Mouse (Mus musculus): ENCODE measurements around the gene Nek11. TPM values are rescaled to one million over a fixed set of nuclear protein-coding genes. Genes with fewer than 3 reads are reported as not detected.

Gene Nek11
- polyA plus RNA-seq, 2 experiments: 0.13 to 0.14 TPM

DNA sequence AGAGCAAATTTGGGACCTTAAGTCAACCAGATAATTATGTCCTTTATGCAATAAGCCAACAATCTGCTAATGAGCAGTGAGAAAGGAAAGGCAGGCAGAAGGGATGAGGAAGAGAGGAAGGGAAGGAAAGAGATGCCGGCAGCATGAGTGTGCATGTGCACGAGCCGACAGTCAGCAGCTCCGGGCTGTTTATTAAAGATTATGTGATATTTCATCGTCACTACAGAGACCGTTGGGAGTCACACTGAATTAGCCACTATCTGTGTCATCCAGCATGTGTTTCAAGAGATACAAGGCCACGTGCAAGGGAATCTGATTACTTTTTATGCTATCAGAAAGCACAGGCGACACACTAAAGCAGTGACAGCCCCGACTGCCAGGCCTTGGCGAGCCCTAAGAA lies 73.5 kb downstream of the Nek11 start:
- no peak overlapping the region for H3K4me2 ChIP-seq (replicated peaks; ENCODE audit: low read depth, low read length, severe bottlenecking)
- 88% methylated on average over 10 of the region's 10 CpGs for WGBS
- H3K9ac ChIP-seq (ENCODE audit: low read depth, low read length, severe bottlenecking): no peak overlapping the region
- H3K4me1 ChIP-seq (ENCODE audit: control insufficient read depth, insufficient read depth, low read length): no peaks in the 10 kb centered on the region
- no peak overlapping the region for H3K27ac ChIP-seq (replicated peaks; ENCODE audit: low read depth, low read length)
- no peak overlapping the region for H3K4me3 ChIP-seq (replicated peaks; ENCODE audit: low read length)
- H3K36me3 ChIP-seq (ENCODE audit: control insufficient read depth, insufficient read depth, low read length): no peaks in the 10 kb centered on the region
- H3K27me3 ChIP-seq (ENCODE audit: control insufficient read depth, insufficient read depth, low read length): no peaks in the 10 kb centered on the region
- TF ChIP-seq POLR2A (IDR thresholded peaks at IDR 0.05; ENCODE audit: borderline replicate concordance, extremely low read depth, insufficient read depth, insufficient read length): no peak
- ATAC-seq (ENCODE audit: low FRiP score, low read depth) (no peak), DNase-seq (ENCODE audit: low spot score) (no peak)
- no peaks in the 10 kb centered on the region for H3K9me3 ChIP-seq (ENCODE audit: control insufficient read depth, low read length)

DNA sequence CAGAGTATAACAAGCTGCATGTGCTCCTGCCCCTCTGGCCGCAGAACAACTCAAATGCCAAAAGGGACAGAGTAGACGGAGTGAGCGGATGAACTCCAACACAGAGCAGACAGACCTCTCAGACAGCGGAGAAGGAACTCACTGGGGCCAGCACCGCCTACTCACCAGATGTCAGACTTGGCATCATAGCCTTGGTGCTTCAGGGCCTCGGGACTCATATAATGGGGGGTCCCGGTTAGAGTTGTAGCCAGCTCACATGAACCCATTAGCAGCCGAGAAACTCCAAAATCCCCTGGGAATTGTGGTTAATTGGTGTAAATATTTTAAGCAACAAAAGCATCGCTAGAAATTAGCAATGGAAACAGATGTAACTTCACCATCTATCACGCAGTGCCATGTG lies 82.1 kb downstream of the Nek11 start:
- Histone ChIP-seq H3K9ac (ENCODE audit: low read depth, low read length, severe bottlenecking) (no peak overlapping the region), H3K27me3 (ENCODE audit: control insufficient read depth, insufficient read depth, low read length) (no peaks in the 10 kb centered on the region), H3K4me3 (replicated peaks; ENCODE audit: low read length) (no peak overlapping the region), H3K4me2 (replicated peaks; ENCODE audit: low read depth, low read length, severe bottlenecking) (no peak overlapping the region), H3K36me3 (ENCODE audit: control insufficient read depth, insufficient read depth, low read length) (no peaks in the 10 kb centered on the region), H3K27ac (replicated peaks; ENCODE audit: low read depth, low read length) (no peak overlapping the region), H3K4me1 (ENCODE audit: control insufficient read depth, insufficient read depth, low read length) (no peaks in the 10 kb centered on the region), H3K9me3 (ENCODE audit: control insufficient read depth, low read length) (no peaks in the 10 kb centered on the region)
- DNase-seq (ENCODE audit: low spot score) (no peak), ATAC-seq (ENCODE audit: low FRiP score, low read depth) (no peak)
- WGBS: 71% methylated on average over 10 of the region's 10 CpGs
- no peak for TF ChIP-seq POLR2A (IDR thresholded peaks at IDR 0.05; ENCODE audit: borderline replicate concordance, extremely low read depth, insufficient read depth, insufficient read length)

DNA sequence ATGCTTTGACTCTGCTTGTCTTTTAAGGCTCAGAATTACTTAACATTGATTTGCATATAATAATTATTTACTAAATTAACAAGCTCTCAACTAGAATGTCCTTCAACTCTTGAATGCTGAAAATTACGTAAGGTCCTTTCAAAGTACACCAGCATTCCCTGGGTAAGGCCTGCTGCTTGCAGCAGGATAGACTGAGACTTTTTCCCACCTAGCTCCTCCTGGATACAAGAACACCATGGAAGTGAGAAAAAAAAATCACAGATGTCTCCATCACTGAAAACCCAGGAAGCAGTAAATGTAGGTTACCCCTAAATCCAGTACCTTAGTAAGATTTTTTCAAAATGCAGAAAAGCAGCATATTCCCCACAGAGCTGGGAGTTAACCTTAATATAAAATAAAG lies 82.6 kb downstream of the Nek11 start:
- 84% methylated on average over 1 of the region's 1 CpGs for WGBS
- no peak for ATAC-seq (ENCODE audit: low FRiP score, low read depth)
- Histone ChIP-seq H3K9ac (ENCODE audit: low read depth, low read length, severe bottlenecking) (no peak overlapping the region), H3K4me3 (replicated peaks; ENCODE audit: low read length) (no peak overlapping the region), H3K36me3 (ENCODE audit: control insufficient read depth, insufficient read depth, low read length) (no peaks in the 10 kb centered on the region), H3K4me1 (ENCODE audit: control insufficient read depth, insufficient read depth, low read length) (no peaks in the 10 kb centered on the region), H3K4me2 (replicated peaks; ENCODE audit: low read depth, low read length, severe bottlenecking) (no peak overlapping the region), H3K9me3 (ENCODE audit: control insufficient read depth, low read length) (no peaks in the 10 kb centered on the region), H3K27me3 (ENCODE audit: control insufficient read depth, insufficient read depth, low read length) (no peaks in the 10 kb centered on the region), H3K27ac (replicated peaks; ENCODE audit: low read depth, low read length) (no peak overlapping the region)
- DNase-seq (ENCODE audit: low spot score): no peak
- TF ChIP-seq POLR2A (IDR thresholded peaks at IDR 0.05; ENCODE audit: borderline replicate concordance, extremely low read depth, insufficient read depth, insufficient read length): no peak

DNA sequence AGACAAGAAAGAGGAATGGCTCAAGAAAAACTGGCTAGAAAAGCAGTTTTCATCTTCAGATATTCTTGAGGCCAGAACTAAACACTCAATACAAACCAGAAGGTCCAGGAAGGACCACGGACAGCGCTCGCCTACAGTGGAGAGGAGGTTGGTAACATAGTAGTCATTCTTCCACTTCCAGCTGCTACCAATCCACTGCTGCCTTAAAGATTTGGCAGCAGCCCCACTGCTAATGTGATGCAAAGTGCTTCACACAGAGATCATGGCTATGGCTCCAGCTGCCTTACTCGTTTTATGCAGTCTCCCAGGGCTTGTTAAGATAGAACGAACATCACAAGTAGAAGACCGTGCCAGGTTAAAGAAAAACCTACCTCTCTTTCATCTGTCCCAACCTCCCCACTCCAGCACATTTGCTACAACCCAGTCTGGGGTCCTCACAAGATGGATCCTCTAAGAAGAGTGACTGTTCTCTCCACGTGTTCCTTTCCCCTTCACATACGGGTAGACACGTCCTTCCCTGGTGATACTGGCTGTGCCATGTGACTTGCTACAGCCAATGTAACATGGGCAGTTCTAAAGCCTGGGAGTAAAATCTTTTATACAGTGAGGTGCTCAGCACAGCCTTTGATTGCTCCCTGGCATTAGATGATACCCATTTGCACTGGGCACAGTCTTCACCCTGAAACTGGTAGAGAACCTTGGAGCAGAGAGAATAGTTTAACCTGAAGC lies 85.6 kb downstream of the Nek11 start:
- 29% methylated on average over 9 of the region's 9 CpGs for WGBS
- peak; percentile 85 for DNase-seq (ENCODE audit: low spot score)
- Histone ChIP-seq H3K4me3 (replicated peaks; ENCODE audit: low read length) (no peak overlapping the region), H3K36me3 (ENCODE audit: control insufficient read depth, insufficient read depth, low read length) (no peaks in the 10 kb centered on the region), H3K4me2 (replicated peaks; ENCODE audit: low read depth, low read length, severe bottlenecking) (no peak overlapping the region), H3K9ac (ENCODE audit: low read depth, low read length, severe bottlenecking) (no peak overlapping the region), H3K4me1 (ENCODE audit: control insufficient read depth, insufficient read depth, low read length) (no peaks in the 10 kb centered on the region), H3K27me3 (ENCODE audit: control insufficient read depth, insufficient read depth, low read length) (no peaks in the 10 kb centered on the region), H3K9me3 (ENCODE audit: control insufficient read depth, low read length) (no peaks in the 10 kb centered on the region), H3K27ac (replicated peaks; ENCODE audit: low read depth, low read length) (no peak overlapping the region)
- ATAC-seq (ENCODE audit: low FRiP score, low read depth): peak; percentile 37; the same call in 1 of the 2 replicates
- no peak for TF ChIP-seq POLR2A (IDR thresholded peaks at IDR 0.05; ENCODE audit: borderline replicate concordance, extremely low read depth, insufficient read depth, insufficient read length)

DNA sequence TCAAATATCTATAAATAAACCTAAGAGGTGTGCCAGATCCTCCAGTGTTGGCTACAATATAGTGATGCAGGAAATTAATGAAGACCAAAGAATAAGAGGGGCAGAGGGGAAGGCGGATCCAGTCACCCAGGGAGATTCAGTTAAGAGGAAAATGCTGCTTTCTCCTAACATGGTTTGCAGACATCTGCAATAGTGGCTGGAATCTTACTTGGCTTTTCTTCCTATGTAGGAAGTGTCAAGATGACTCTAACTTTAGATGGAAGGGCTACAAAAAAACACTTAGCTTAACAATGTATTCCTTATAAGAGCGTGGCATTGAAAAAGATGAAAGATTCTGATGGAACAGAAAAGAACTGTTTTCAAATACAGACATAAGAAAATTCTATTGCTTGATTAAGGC lies 89.3 kb downstream of the Nek11 start:
- H3K27me3 ChIP-seq (ENCODE audit: control insufficient read depth, insufficient read depth, low read length): no peaks in the 10 kb centered on the region
- no peak overlapping the region for H3K4me2 ChIP-seq (replicated peaks; ENCODE audit: low read depth, low read length, severe bottlenecking)
- DNase-seq (ENCODE audit: low spot score): no peak
- no peak overlapping the region for H3K4me3 ChIP-seq (replicated peaks; ENCODE audit: low read length)
- no peaks in the 10 kb centered on the region for H3K4me1 ChIP-seq (ENCODE audit: control insufficient read depth, insufficient read depth, low read length)
- no peak for TF ChIP-seq POLR2A (IDR thresholded peaks at IDR 0.05; ENCODE audit: borderline replicate concordance, extremely low read depth, insufficient read depth, insufficient read length)
- no peak overlapping the region for H3K9ac ChIP-seq (ENCODE audit: low read depth, low read length, severe bottlenecking)
- no peak for ATAC-seq (ENCODE audit: low FRiP score, low read depth)
- no peaks in the 10 kb centered on the region for H3K9me3 ChIP-seq (ENCODE audit: control insufficient read depth, low read length)
- WGBS: 85% methylated on average over 2 of the region's 2 CpGs
- no peaks in the 10 kb centered on the region for H3K36me3 ChIP-seq (ENCODE audit: control insufficient read depth, insufficient read depth, low read length)
- H3K27ac ChIP-seq (replicated peaks; ENCODE audit: low read depth, low read length): no peak overlapping the region
